In the genomic region with DNA sequence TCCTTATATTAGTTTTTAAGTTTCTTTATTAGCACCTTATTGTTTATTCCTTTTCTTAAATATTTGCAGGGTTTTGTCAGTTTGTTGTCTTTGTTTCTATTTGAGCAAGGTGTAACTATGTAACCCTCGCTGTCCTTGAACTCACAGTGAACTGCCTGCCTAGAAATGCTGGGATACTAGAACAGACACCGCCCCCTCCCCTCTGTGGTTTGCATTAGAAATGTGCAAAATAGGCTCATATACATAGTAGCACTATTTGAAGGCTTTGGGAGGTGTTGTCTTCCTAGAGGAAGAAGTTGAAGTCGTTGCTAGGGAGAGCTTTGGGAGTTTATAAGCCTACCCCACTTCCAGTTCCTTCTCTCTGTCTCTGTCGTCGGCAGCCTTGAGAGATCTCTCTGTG, we compare ENCODE assay signal across 24 mouse cellular contexts. TPM values are rescaled to one million over a fixed set of nuclear protein-coding genes. Genes with fewer than 3 reads are reported as not detected.
DNase-seq lines count a peak whose midpoint lies in the region; TF ChIP-seq lines count a peak whose summit lies in the region.
"Had no signal": no experiment of that assay in that cellular context is flagged by ENCODE, and none has a peak within 500 bp of the region (broad histone marks: within the 10 kb centered on the region; RNA-seq: fewer than 3 reads in every experiment).

No protein-coding gene starts in this region.

- no peaks in the 10 kb centered on the region for H3K9me3 ChIP-seq in ES-E14 (ENCODE audit: control insufficient read depth, insufficient read depth, low read depth, low read length)
- H3K9me3 ChIP-seq: embryonic facial prominence, embryonic 12.5 days; embryonic facial prominence, embryonic 15.5 days; heart, embryonic 12.5 days; heart, embryonic 15.5 days had no signal

- no peak overlapping the region for H3K4me3 ChIP-seq in ES-E14 (ENCODE audit: insufficient read depth in 1 of 2, low read depth in 1 of 2, low read length in 2 of 2, poor library complexity in 1 of 2, severe bottlenecking in 1 of 2)
- H3K4me3 ChIP-seq: embryonic facial prominence, embryonic 12.5 days; embryonic facial prominence, embryonic 15.5 days; gastrocnemius, adult 2 months; heart, embryonic 12.5 days; heart, embryonic 15.5 days had no signal

- peak overlapping the region; percentile 50; the same call in 1 of the 2 replicates for H3K9ac ChIP-seq in ES-E14 (ENCODE audit: insufficient read depth, low read depth, low read length, poor library complexity, severe bottlenecking)
- H3K9ac ChIP-seq: embryonic facial prominence, embryonic 12.5 days; embryonic facial prominence, embryonic 15.5 days; forebrain, postnatal 0 days; heart, embryonic 12.5 days; heart, embryonic 15.5 days; hindbrain, embryonic 14.5 days had no signal

- DNase-seq in testis, postnatal 14 days (ENCODE audit: low spot score): peak; percentile 39
- DNase-seq in testis, postnatal 10 days (ENCODE audit: low spot score): no peak
- DNase-seq in ES-E14 (ENCODE audit: low read depth, low spot score) (peak; percentile 75), WW6 (ENCODE audit: low read depth, low spot score) (peak; percentile 38)
- no peak for DNase-seq in embryo, embryonic 9.5 days (ENCODE audit: extremely low spot score)
- no peak for DNase-seq in layer of hippocampus, adult 18-20 months (ENCODE audit: low spot score in 2 of 2)
- DNase-seq in layer of hippocampus, postnatal 36 days: no peak
- DNase-seq: adrenal gland, postnatal 10 days; adrenal gland, postnatal 36 days; B cell, adult 2 months; cerebellum, adult 18-20 months; cerebellum, adult 9-10 months; cerebellum, postnatal 14 days; forebrain, postnatal 0 days; gastrocnemius, adult 2 months; gastrocnemius, postnatal 14 days; heart, postnatal 10 days; heart, postnatal 4 days had no signal

- H3K36me3 ChIP-seq in ES-E14 (ENCODE audit: control insufficient read depth, insufficient read depth, low read length, poor library complexity, severe bottlenecking): no peaks in the 10 kb centered on the region
- H3K36me3 ChIP-seq: embryonic facial prominence, embryonic 12.5 days; embryonic facial prominence, embryonic 15.5 days; heart, embryonic 12.5 days; heart, embryonic 15.5 days had no signal

- peaks cover 18 to 22% of the 10 kb centered on the region in 2 experiments for H3K4me1 ChIP-seq in ES-E14 (ENCODE audit: control insufficient read depth in 2 of 2, insufficient read depth in 2 of 2, low read length in 2 of 2, poor library complexity in 1 of 2)
- H3K4me1 ChIP-seq: embryonic facial prominence, embryonic 12.5 days; embryonic facial prominence, embryonic 15.5 days; heart, embryonic 12.5 days; heart, embryonic 15.5 days had no signal

- peak overlapping the region; percentile 96 for H3K27ac ChIP-seq in ES-E14 (ENCODE audit: insufficient read depth, low read depth, low read length, poor library complexity, severe bottlenecking)
- H3K27ac ChIP-seq: embryonic facial prominence, embryonic 12.5 days; embryonic facial prominence, embryonic 15.5 days; gastrocnemius, adult 2 months; heart, embryonic 15.5 days; hindbrain, embryonic 14.5 days; hindbrain, postnatal 0 days had no signal

- in situ Hi-C loops in ES-E14 (cut with MboI; ENCODE audit: low sequenced_read_pairs in 2 of 2, unreplicated experiment in 2 of 2): no loop called here

TF ChIP-seq in ES-E14, 5 proteins besides CTCF, POLR2A, EP300 and RAD21:
- no peak for TF ChIP-seq ZNF384 (IDR thresholded peaks at IDR 0.05; ENCODE audit: low read depth, low read length)

RNA-seq across cellular contexts. Expression of a gene that starts 5.7 kb away (rescaled TPM):
- 68.4 and 107 TPM in 2 replicates for total RNA-seq in ES-E14 (2012; rRNA removed)
- 10 to 100 TPM; 40.4 to 41.5 TPM for total RNA-seq in layer of hippocampus, adult 18-20 months (2021)
- total RNA-seq in layer of hippocampus, postnatal 36 days (2021): 10 to 100 TPM; 31.2 to 33.4 TPM

Comparison
In these comparisons a context has a peak if more than half of its experiments do, and no peak if none do; other contexts are left out.
1. DNase-seq: peak in testis, postnatal 14 days (single experiment), ES-E14 (single experiment) and WW6 (single experiment); none in testis, postnatal 10 days (single experiment), embryo, embryonic 9.5 days (single experiment), layer of hippocampus, adult 18-20 months (0 of 2) and layer of hippocampus, postnatal 36 days (0 of 2).